Mouse (Mus musculus): ENCODE measurements around the gene Nhsl2.

Nhsl2 gene

GRCm38 (mm10) chrX:101980586-101980985 lies 131.4 kb downstream of the Nhsl2 start:
- DNase-seq (ENCODE audit: low read depth), result no peak

- peak; percentile 22 for DNase-seq (ENCODE audit: low read depth)
These were observed 132.3 kb downstream of the Nhsl2 start for GRCm38 (mm10) chrX:101981450-101981849.

GRCm38 (mm10) chrX:101983638-101984037 lies 134.5 kb downstream of the Nhsl2 start:
- no peak for DNase-seq (ENCODE audit: low read depth)

- DNase-seq (ENCODE audit: low read depth), result no peak
These were observed 137.6 kb downstream of the Nhsl2 start for GRCm38 (mm10) chrX:101986657-101987367.

GRCm38 (mm10) chrX:101993841-101994571 lies 144.8 kb downstream of the Nhsl2 start:
- DNase-seq (ENCODE audit: low read depth), result peak; percentile 42

- DNase-seq (ENCODE audit: low read depth), result peak; percentile 52
These were observed 147.5 kb downstream of the Nhsl2 start for GRCm38 (mm10) chrX:101996726-101997125.

GRCm38 (mm10) chrX:102003632-102004315 lies 154.6 kb downstream of the Nhsl2 start:
- DNase-seq (ENCODE audit: low read depth), result no peak

GRCm38 (mm10) chrX:102004370-102004769 lies 155.2 kb downstream of the Nhsl2 start:
- no peak for DNase-seq (ENCODE audit: low read depth)

- peak; percentile 4 for DNase-seq (ENCODE audit: low read depth)
These were observed 156.0 kb downstream of the Nhsl2 start for GRCm38 (mm10) chrX:102005141-102005641.

GRCm38 (mm10) chrX:102007935-102008334 lies 158.8 kb downstream of the Nhsl2 start:
- no peak for DNase-seq (ENCODE audit: low read depth)

GRCm38 (mm10) chrX:102017213-102017923 lies 168.2 kb downstream of the Nhsl2 start:
- no peak for DNase-seq (ENCODE audit: low read depth)

GRCm38 (mm10) chrX:102018890-102019289 lies 169.7 kb downstream of the Nhsl2 start:
- no peak for DNase-seq (ENCODE audit: low read depth)

- no peak for DNase-seq (ENCODE audit: low read depth)
These were observed 170.5 kb downstream of the Nhsl2 start for GRCm38 (mm10) chrX:102019471-102020240.

- no peak for DNase-seq (ENCODE audit: low read depth)
These were observed 175.8 kb downstream of the Nhsl2 start for GRCm38 (mm10) chrX:102024976-102025375.

GRCm38 (mm10) chrX:102031851-102032250 lies 182.7 kb downstream of the Nhsl2 start:
- DNase-seq (ENCODE audit: low read depth), result peak; percentile 1

GRCm38 (mm10) chrX:102032431-102032830 lies 183.2 kb downstream of the Nhsl2 start:
- DNase-seq (ENCODE audit: low read depth), result no peak

- no peak for DNase-seq (ENCODE audit: low read depth)
These were observed 184.4 kb downstream of the Nhsl2 start for GRCm38 (mm10) chrX:102033566-102033965.

GRCm38 (mm10) chrX:102035671-102036070 lies 186.5 kb downstream of the Nhsl2 start:
- DNase-seq (ENCODE audit: low read depth), result no peak

- no peak for DNase-seq (ENCODE audit: low read depth)
These were observed 187.7 kb downstream of the Nhsl2 start for GRCm38 (mm10) chrX:102036866-102037361.

- DNase-seq (ENCODE audit: low read depth), result peak; percentile 37
These were observed 188.3 kb downstream of the Nhsl2 start for GRCm38 (mm10) chrX:102037506-102037905.

- DNase-seq (ENCODE audit: low read depth), result no peak
These were observed 192.4 kb downstream of the Nhsl2 start for GRCm38 (mm10) chrX:102041562-102041961.

All from NIH3T3 (cell line).